Mouse (Mus musculus) hindbrain, postnatal 0 days (tissue): ENCODE data around the gene Ryr2. TPM values are rescaled to one million over a fixed set of nuclear protein-coding genes. Genes with fewer than 3 reads are reported as not detected.

Source experiments
- ATAC-seq: fragments of 200-750 bp; cut with Nextera tagmentation; 2 replicates; pipeline ENCODE4 v1.8.0; 2017; ENCODE audit warnings: mild to moderate bottlenecking, moderate TSS enrichment, moderate library complexity
- DNase-seq: peaks from one replicate; pipeline ENCODE4 v3.0.0-alpha.2; 2015; ENCODE audit warnings: low spot score
- H3K27ac ChIP-seq: fragments of 300-500 bp; sonication (generic); 2 replicates; pipeline ENCODE4 v1.5.1; 2014; ENCODE audit warnings: mild to moderate bottlenecking
- H3K27me3 ChIP-seq: fragments of 300-500 bp; sonication (generic); 2 replicates; pipeline ENCODE4 v1.6.1; 2014; ENCODE audit warnings: low read length, mixed read lengths; ENCODE audit not compliant: insufficient read depth
- H3K36me3 ChIP-seq: fragments of 300-500 bp; sonication (generic); 2 replicates; pipeline ENCODE4 v1.6.1; 2014; ENCODE audit warnings: low read length, mixed read lengths; ENCODE audit not compliant: insufficient read depth
- H3K4me1 ChIP-seq: fragments of 300-500 bp; sonication (generic); 2 replicates; pipeline ENCODE4 v1.6.1; 2014; ENCODE audit warnings: antibody characterized with exemption, low read length, mixed read lengths; ENCODE audit not compliant: insufficient read depth
- H3K4me2 ChIP-seq: fragments of 300-500 bp; sonication (generic); 2 replicates; pipeline ENCODE4 v1.6.1; 2014; ENCODE audit warnings: low read depth, mild to moderate bottlenecking, low read length, moderate library complexity, mixed read lengths
- H3K4me3 ChIP-seq: fragments of 300-500 bp; sonication (generic); 2 replicates; pipeline ENCODE4 v1.5.1; 2014; ENCODE audit warnings: low read length
- H3K9ac ChIP-seq: fragments of 300-500 bp; sonication (generic); replicated peaks from 2 replicates; pipeline ENCODE4 v1.6.1; 2014; ENCODE audit warnings: mild to moderate bottlenecking, low read length, moderate library complexity, mixed read lengths
- H3K9me3 ChIP-seq: fragments of 300-500 bp; sonication (generic); 2 replicates; pipeline ENCODE4 v1.6.1; 2016; ENCODE audit warnings: low read length, mixed read lengths
- CTCF ChIP-seq: IDR thresholded peaks from 2 replicates; pipeline ENCODE4 v1.5.1; 2016; ENCODE audit warnings: antibody characterized with exemption, control low read depth, low read depth
- WGBS: fragments of 180-500 bp; shearing (Covaris S2); extraction: QIAGEN DNeasy Blood & Tissue Kit; methylation state at CpG from one replicate; pipeline ENCODE4 v1.1.7; 2014; 5-methylcytosine and 5-hydroxymethylcytosine counted together
- polyA plus RNA-seq: library from polyadenylated mRNA; unstranded; fragments of >200 nt; fragmentation: Nextera tagmentation; extraction: Ambion mirVana; gene quantifications from 2 replicates; pipeline ENCODE4 v1.2.1, GENCODE M21; 2015
- total RNA-seq: library from RNA; depleted of rRNA; stranded (reverse); fragments of >200 nt; gene quantifications from 2 replicates; pipeline ENCODE4 v1.2.3, GENCODE M21; 2014

The Ryr2 gene
- total and polyA plus RNA-seq, 2 experiments from 2014 or later: 3.8 to 29.8 TPM

GRCm38 (mm10) chr13:11933334-11933733, 173.4 kb downstream of the Ryr2 start:
- DNase-seq (no peak), ATAC-seq (no peak)
- H3K27ac ChIP-seq: no peak overlapping the region
- no peak for TF ChIP-seq CTCF
- H3K4me3 ChIP-seq: no peak overlapping the region
- H3K27me3 ChIP-seq: no peaks in the 10 kb centered on the region
- H3K9me3 ChIP-seq: no peaks in the 10 kb centered on the region
- H3K4me2 ChIP-seq: no peak overlapping the region
- H3K4me1 ChIP-seq: no peaks in the 10 kb centered on the region
- no peak overlapping the region for H3K9ac ChIP-seq
- no peaks in the 10 kb centered on the region for H3K36me3 ChIP-seq

GRCm38 (mm10) chr13:11928709-11929108, 178.0 kb downstream of the Ryr2 start:
- ATAC-seq: no peak
- no peaks in the 10 kb centered on the region for H3K27me3 ChIP-seq
- H3K4me3 ChIP-seq: no peak overlapping the region
- no peak overlapping the region for H3K9ac ChIP-seq
- TF ChIP-seq CTCF: no peak
- H3K36me3 ChIP-seq: no peaks in the 10 kb centered on the region
- no peak overlapping the region for H3K27ac ChIP-seq
- no peak for DNase-seq
- no peaks in the 10 kb centered on the region for H3K9me3 ChIP-seq
- H3K4me1 ChIP-seq: no peaks in the 10 kb centered on the region
- H3K4me2 ChIP-seq: no peak overlapping the region
- 77% methylated on average over 3 of the region's 3 CpGs for WGBS

- no peak for TF ChIP-seq CTCF
- no peak overlapping the region for H3K27ac ChIP-seq
- WGBS: 86% methylated on average over 4 of the region's 4 CpGs
- H3K27me3 ChIP-seq: no peaks in the 10 kb centered on the region
- H3K9me3 ChIP-seq: no peaks in the 10 kb centered on the region
- no peak overlapping the region for H3K4me3 ChIP-seq
- no peak for ATAC-seq
- no peaks in the 10 kb centered on the region for H3K36me3 ChIP-seq
- no peak overlapping the region for H3K4me2 ChIP-seq
- no peak for DNase-seq
- H3K9ac ChIP-seq: no peak overlapping the region
- no peaks in the 10 kb centered on the region for H3K4me1 ChIP-seq
Observed at GRCm38 (mm10) chr13:11927727-11928126, 179.0 kb downstream of the Ryr2 start.

GRCm38 (mm10) chr13:11926720-11927500, 179.8 kb downstream of the Ryr2 start:
- no peak for TF ChIP-seq CTCF
- Histone ChIP-seq H3K27me3 (no peaks in the 10 kb centered on the region), H3K27ac (no peak overlapping the region), H3K4me3 (no peak overlapping the region), H3K36me3 (no peaks in the 10 kb centered on the region), H3K9ac (no peak overlapping the region), H3K4me1 (no peaks in the 10 kb centered on the region), H3K9me3 (no peaks in the 10 kb centered on the region), H3K4me2 (no peak overlapping the region)
- DNase-seq: peak; percentile 71
- 63% methylated on average over 11 of the region's 11 CpGs for WGBS
- ATAC-seq: peak; percentile 70

- Histone ChIP-seq H3K36me3 (no peaks in the 10 kb centered on the region), H3K9me3 (no peaks in the 10 kb centered on the region), H3K4me2 (no peak overlapping the region), H3K9ac (no peak overlapping the region), H3K4me1 (no peaks in the 10 kb centered on the region), H3K4me3 (no peak overlapping the region), H3K27me3 (no peaks in the 10 kb centered on the region), H3K27ac (no peak overlapping the region)
- TF ChIP-seq CTCF: no peak
- WGBS: 57% methylated on average over 2 of the region's 2 CpGs
- DNase-seq: peak; percentile 10
- ATAC-seq: no peak
Observed at GRCm38 (mm10) chr13:11926215-11926614, 180.5 kb downstream of the Ryr2 start.

- Histone ChIP-seq H3K4me2 (no peak overlapping the region), H3K4me1 (no peaks in the 10 kb centered on the region), H3K36me3 (no peaks in the 10 kb centered on the region), H3K4me3 (no peak overlapping the region), H3K27me3 (no peaks in the 10 kb centered on the region), H3K9me3 (no peaks in the 10 kb centered on the region), H3K27ac (no peak overlapping the region), H3K9ac (no peak overlapping the region)
- DNase-seq (peak; percentile 61), ATAC-seq (peak; percentile 81)
- no peak for TF ChIP-seq CTCF
- whole genome bisulfite sequencing: 69% methylated on average over 3 of the region's 3 CpGs
Observed at GRCm38 (mm10) chr13:11924732-11925131, 182.0 kb downstream of the Ryr2 start.

- no peak overlapping the region for H3K9ac ChIP-seq
- 48% methylated on average over 1 of the region's 1 CpGs for WGBS
- H3K4me1 ChIP-seq: no peaks in the 10 kb centered on the region
- no peak for TF ChIP-seq CTCF
- no peaks in the 10 kb centered on the region for H3K36me3 ChIP-seq
- no peak overlapping the region for H3K27ac ChIP-seq
- H3K4me3 ChIP-seq: no peak overlapping the region
- H3K9me3 ChIP-seq: no peaks in the 10 kb centered on the region
- H3K4me2 ChIP-seq: no peak overlapping the region
- DNase-seq: peak; percentile 46
- H3K27me3 ChIP-seq: no peaks in the 10 kb centered on the region
- ATAC-seq: peak; percentile 65
Observed at GRCm38 (mm10) chr13:11920495-11920894, 186.2 kb downstream of the Ryr2 start.
